ENCODE assay signal across 26 mouse cellular contexts in genomic region chr15:24086267-24086666, GRCm38 (mm10).
"Had no signal": no experiment of that assay in that cellular context is flagged by ENCODE, and none has a peak within 500 bp of the region (broad histone marks: within the 10 kb centered on the region; RNA-seq: fewer than 3 reads in every experiment).

No protein-coding gene starts in this region.

- H3K27ac ChIP-seq: heart, adult 2 months; hindbrain, embryonic 10.5 days; hindbrain, embryonic 12.5 days; hindbrain, embryonic 14.5 days; intestine, embryonic 15.5 days; layer of hippocampus, adult 2 months; limb, embryonic 13.5 days; limb, embryonic 15.5 days; liver, embryonic 12.5 days; liver, embryonic 14.5 days had no signal

- H3K4me1 ChIP-seq: hindbrain, embryonic 10.5 days; hindbrain, embryonic 12.5 days; intestine, embryonic 15.5 days; limb, embryonic 13.5 days; limb, embryonic 15.5 days; liver, embryonic 12.5 days had no signal

- H3K27me3 ChIP-seq: hindbrain, embryonic 12.5 days; intestine, embryonic 15.5 days; limb, embryonic 13.5 days; limb, embryonic 15.5 days; liver, embryonic 12.5 days had no signal

- H3K4me2 ChIP-seq: heart, embryonic 11.5 days; hindbrain, embryonic 12.5 days; hindbrain, embryonic 14.5 days; intestine, embryonic 15.5 days; limb, embryonic 13.5 days; limb, embryonic 15.5 days; liver, embryonic 12.5 days had no signal

- H3K4me3 ChIP-seq: heart, adult 2 months; hindbrain, embryonic 10.5 days; hindbrain, embryonic 12.5 days; intestine, embryonic 15.5 days; layer of hippocampus, adult 2 months; limb, embryonic 13.5 days; limb, embryonic 15.5 days; liver, embryonic 12.5 days had no signal

- H3K9me3 ChIP-seq: hindbrain, embryonic 10.5 days; hindbrain, embryonic 12.5 days; intestine, embryonic 15.5 days; limb, embryonic 13.5 days; limb, embryonic 15.5 days; liver, embryonic 12.5 days had no signal

- ATAC-seq: hindbrain, embryonic 16.5 days; inflammation-experienced regulatory T-cells, adult 6 months; intestine, embryonic 15.5 days; intestine, postnatal 0 days; liver, embryonic 12.5 days had no signal

- H3K9ac ChIP-seq: hindbrain, embryonic 12.5 days; hindbrain, embryonic 14.5 days; intestine, embryonic 15.5 days; limb, embryonic 13.5 days; limb, embryonic 15.5 days; liver, embryonic 12.5 days; liver, embryonic 14.5 days had no signal

- DNase-seq: gastrocnemius, postnatal 14 days; gastrocnemius, postnatal 36 days; heart, adult 11 months; heart, adult 2 months; heart, postnatal 10 days; heart, postnatal 4 days; kidney, adult 18-20 months; kidney, adult 8-10 months; kidney, postnatal 10 days; kidney, postnatal 25 days; kidney, postnatal 4 days; left cerebral cortex, postnatal 4 days; lung, adult 18-20 months had no signal

- H3K36me3 ChIP-seq: hindbrain, embryonic 10.5 days; hindbrain, embryonic 12.5 days; intestine, embryonic 15.5 days; limb, embryonic 13.5 days; limb, embryonic 15.5 days; liver, embryonic 12.5 days had no signal
